Mouse (Mus musculus) hindbrain, embryonic 11.5 days (tissue): ENCODE data around the gene Ephb1. TPM values are rescaled to one million over a fixed set of nuclear protein-coding genes. Genes with fewer than 3 reads are reported as not detected.
A peak's percentile ranks its signal among the peaks of the same experiment; 100 is the strongest.

Source experiments
- ATAC-seq: fragments of 200-750 bp; cut with Nextera tagmentation; 2 replicates; pipeline ENCODE4 v1.8.0; 2017; ENCODE audit warnings: mild to moderate bottlenecking, moderate TSS enrichment, moderate library complexity; ENCODE audit not compliant: low FRiP score
- DNase-seq: peaks from one replicate; pipeline ENCODE4 v3.0.0-alpha.2; 2015; ENCODE audit warnings: low spot score
- H3K27ac ChIP-seq: fragments of 300-500 bp; sonication (generic); 2 replicates; pipeline ENCODE4 v1.5.1; 2014; ENCODE audit warnings: mild to moderate bottlenecking, low read depth, low read length
- H3K27me3 ChIP-seq: fragments of 300-500 bp; sonication (generic); 2 replicates; pipeline ENCODE4 v1.6.1; 2014; ENCODE audit warnings: mild to moderate bottlenecking, low read length, moderate library complexity, mixed read lengths; ENCODE audit not compliant: control insufficient read depth, insufficient read depth
- H3K36me3 ChIP-seq: fragments of 300-500 bp; sonication (generic); 2 replicates; pipeline ENCODE4 v1.6.1; 2014; ENCODE audit warnings: mild to moderate bottlenecking, low read length, moderate library complexity, mixed read lengths; ENCODE audit not compliant: control insufficient read depth, insufficient read depth
- H3K4me1 ChIP-seq: fragments of 300-500 bp; sonication (generic); replicated peaks from 2 replicates; pipeline ENCODE4 v1.6.1; 2014; ENCODE audit warnings: low read length, mixed read lengths; ENCODE audit not compliant: control insufficient read depth, insufficient read depth
- H3K4me2 ChIP-seq: fragments of 300-500 bp; sonication (generic); replicated peaks from 2 replicates; pipeline ENCODE4 v1.6.1; 2014; ENCODE audit warnings: mild to moderate bottlenecking, low read depth, low read length
- H3K4me3 ChIP-seq: fragments of 300-500 bp; sonication (generic); 2 replicates; pipeline ENCODE4 v1.5.1; 2014; ENCODE audit warnings: low read depth, low read length
- H3K9ac ChIP-seq: fragments of 300-500 bp; sonication (generic); 2 replicates; pipeline ENCODE4 v1.6.1; 2014; ENCODE audit warnings: low read depth, low read length
- H3K9me3 ChIP-seq: fragments of 300-500 bp; sonication (generic); 2 replicates; pipeline ENCODE4 v1.6.1; 2016; ENCODE audit warnings: low read length; ENCODE audit not compliant: control insufficient read depth
- WGBS: fragments of 180-500 bp; shearing (Covaris S2); extraction: QIAGEN DNeasy Blood & Tissue Kit; methylation state at CpG from one replicate; pipeline ENCODE4 v1.1.7; 2014; 5-methylcytosine and 5-hydroxymethylcytosine counted together
- polyA plus RNA-seq: library from polyadenylated mRNA; unstranded; fragments of >200 nt; fragmentation: Nextera tagmentation; extraction: Ambion mirVana; gene quantifications from 2 replicates; pipeline ENCODE4 v1.2.1, GENCODE M21; 2014

Gene Ephb1
- polyA plus RNA-seq, 1 experiment from 2014 or later: 18.3 TPM

DNA sequence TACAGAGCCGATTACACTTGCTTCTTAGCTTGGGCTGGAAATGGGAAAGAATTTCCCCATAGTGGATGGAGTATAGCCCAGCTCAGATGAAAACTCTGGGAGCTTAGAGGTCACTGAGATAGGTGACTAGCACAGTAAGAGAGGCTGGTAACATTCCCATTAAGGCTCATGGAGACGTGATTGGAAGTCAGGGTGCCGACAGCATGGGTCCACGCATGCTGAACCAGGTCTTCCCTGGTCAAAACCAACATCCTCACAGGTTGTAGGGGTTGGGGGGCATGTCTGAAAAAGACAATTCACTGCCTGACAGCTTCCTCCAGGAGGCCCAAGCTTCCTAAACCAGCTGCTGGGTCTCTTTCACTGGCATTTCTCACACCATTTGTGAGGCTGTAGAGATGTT lies 445.0 kb downstream of the Ephb1 start:
- Histone ChIP-seq H3K9ac (no peak overlapping the region), H3K4me3 (no peak overlapping the region), H3K4me2 (no peak overlapping the region), H3K27ac (no peak overlapping the region), H3K9me3 (no peaks in the 10 kb centered on the region), H3K4me1 (peaks cover 11% of the 10 kb centered on the region), H3K36me3 (no peaks in the 10 kb centered on the region), H3K27me3 (no peaks in the 10 kb centered on the region)
- ATAC-seq: no peak
- no peak for DNase-seq
- 81% methylated on average over 4 of the region's 4 CpGs for WGBS

GRCm38 (mm10) chr9:101908849-101909248 lies 445.6 kb downstream of the Ephb1 start:
- Histone ChIP-seq H3K9ac (no peak overlapping the region), H3K4me3 (no peak overlapping the region), H3K27ac (no peak overlapping the region), H3K4me2 (no peak overlapping the region), H3K4me1 (peaks cover 11% of the 10 kb centered on the region), H3K9me3 (no peaks in the 10 kb centered on the region), H3K27me3 (no peaks in the 10 kb centered on the region), H3K36me3 (no peaks in the 10 kb centered on the region)
- DNase-seq: peak; percentile 54
- 25% methylated on average over 5 of the region's 5 CpGs for WGBS
- peak; percentile 84 for ATAC-seq

DNA sequence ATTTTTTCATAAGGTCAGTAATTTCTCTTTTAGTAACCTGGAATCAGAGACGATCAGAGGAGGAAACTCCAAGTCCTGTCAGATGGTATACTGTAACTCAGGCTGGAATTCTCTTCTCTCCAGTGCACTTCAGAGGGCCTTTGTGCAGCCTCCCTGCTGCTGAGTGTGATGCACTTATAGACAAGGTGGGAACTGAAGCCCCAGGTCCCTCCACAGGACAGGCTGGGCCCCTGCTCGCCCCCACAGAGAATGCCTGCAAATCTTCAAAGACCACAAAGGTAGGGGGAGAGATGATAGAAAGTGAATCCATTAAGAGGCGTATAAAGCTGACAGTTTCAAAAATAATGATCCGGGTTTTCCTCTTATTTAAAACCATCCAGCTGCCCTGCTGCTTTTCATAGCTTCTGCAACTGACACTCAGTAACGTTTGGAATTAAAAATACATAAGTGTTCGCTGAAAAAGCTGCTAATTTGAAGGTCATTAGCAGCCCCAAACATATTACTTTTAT lies 446.7 kb downstream of the Ephb1 start:
- Histone ChIP-seq H3K4me3 (no peak overlapping the region), H3K27me3 (no peaks in the 10 kb centered on the region), H3K9me3 (no peaks in the 10 kb centered on the region), H3K9ac (no peak overlapping the region), H3K4me2 (no peak overlapping the region), H3K36me3 (no peaks in the 10 kb centered on the region), H3K27ac (no peak overlapping the region), H3K4me1 (peaks cover 11% of the 10 kb centered on the region)
- DNase-seq (no peak), ATAC-seq (no peak)
- WGBS: 68% methylated on average over 6 of the region's 6 CpGs

DNA sequence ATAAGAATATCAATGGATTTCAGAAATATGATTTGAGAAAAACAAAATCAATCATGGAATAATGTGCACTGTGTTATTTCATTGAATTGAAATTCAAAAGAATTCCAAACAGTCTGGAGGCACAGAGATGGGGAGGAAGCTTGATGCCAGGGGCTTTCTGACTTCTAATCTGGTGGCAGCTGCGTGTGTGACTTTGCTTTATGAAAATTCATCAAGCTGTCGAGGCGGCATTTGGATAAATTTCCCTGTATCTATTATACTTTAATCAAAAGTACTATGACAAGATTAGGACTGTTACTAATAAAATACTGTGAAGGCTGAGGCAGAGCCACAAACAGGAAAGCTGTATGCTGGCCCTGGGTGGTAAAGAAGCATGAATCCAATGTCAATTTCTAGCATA lies 451.1 kb downstream of the Ephb1 start:
- DNase-seq: no peak
- no peaks in the 10 kb centered on the region for H3K9me3 ChIP-seq

GRCm38 (mm10) chr9:101897851-101898250 lies 456.6 kb downstream of the Ephb1 start:
- H3K4me3 ChIP-seq: no peak overlapping the region
- ATAC-seq (no peak), DNase-seq (no peak)
- no peaks in the 10 kb centered on the region for H3K9me3 ChIP-seq
- H3K9ac ChIP-seq: no peak overlapping the region
- no peaks in the 10 kb centered on the region for H3K4me1 ChIP-seq
- 100% methylated on average over 1 of the region's 1 CpGs for WGBS
- H3K36me3 ChIP-seq: no peaks in the 10 kb centered on the region
- no peaks in the 10 kb centered on the region for H3K27me3 ChIP-seq
- H3K27ac ChIP-seq: no peak overlapping the region
- H3K4me2 ChIP-seq: no peak overlapping the region

More for the DNA sequence above, 451.1 kb downstream of the Ephb1 start:
- H3K4me1 ChIP-seq: peaks cover 3% of the 10 kb centered on the region; the same call in 1 of the 2 replicates
- no peaks in the 10 kb centered on the region for H3K27me3 ChIP-seq
- H3K9ac ChIP-seq: no peak overlapping the region
- H3K4me3 ChIP-seq: no peak overlapping the region
- 77% methylated on average over 3 of the region's 3 CpGs for WGBS
- H3K36me3 ChIP-seq: no peaks in the 10 kb centered on the region
- no peak for ATAC-seq
- H3K4me2 ChIP-seq: no peak overlapping the region
- no peak overlapping the region for H3K27ac ChIP-seq

DNA sequence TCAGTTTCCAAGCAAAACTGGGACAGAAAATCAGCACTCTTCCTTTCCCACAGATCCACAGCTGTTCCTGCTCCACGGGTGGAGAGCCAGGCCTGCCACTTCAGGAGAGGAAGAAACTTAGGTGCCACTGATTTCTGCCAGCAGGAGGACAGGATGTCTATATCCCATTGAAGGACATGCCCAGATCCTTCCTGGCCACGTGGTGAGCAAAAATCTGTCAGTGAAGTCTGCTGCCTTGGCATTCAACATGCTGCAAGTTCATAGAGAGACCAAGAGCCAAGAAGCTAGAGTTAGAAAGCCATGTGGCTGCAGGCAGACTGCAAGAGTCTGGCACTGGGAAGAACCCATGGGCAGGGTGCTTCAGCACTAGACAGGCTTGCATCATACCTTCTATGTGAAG lies 471.2 kb downstream of the Ephb1 start:
- H3K36me3 ChIP-seq: no peaks in the 10 kb centered on the region

GRCm38 (mm10) chr9:101877109-101877987 lies 477.1 kb downstream of the Ephb1 start:
- Histone ChIP-seq H3K36me3 (no peaks in the 10 kb centered on the region), H3K9me3 (no peaks in the 10 kb centered on the region), H3K9ac (no peak overlapping the region), H3K27me3 (no peaks in the 10 kb centered on the region), H3K4me1 (no peaks in the 10 kb centered on the region), H3K27ac (no peak overlapping the region), H3K4me2 (no peak overlapping the region), H3K4me3 (no peak overlapping the region)
- ATAC-seq (no peak), DNase-seq (no peak)
- WGBS: 76% methylated on average over 11 of the region's 11 CpGs

More for the DNA sequence above, 471.2 kb downstream of the Ephb1 start:
- ATAC-seq (no peak), DNase-seq (no peak)
- Histone ChIP-seq H3K4me2 (no peak overlapping the region), H3K4me1 (no peaks in the 10 kb centered on the region), H3K9ac (no peak overlapping the region), H3K4me3 (no peak overlapping the region), H3K9me3 (no peaks in the 10 kb centered on the region), H3K27ac (no peak overlapping the region), H3K27me3 (no peaks in the 10 kb centered on the region)
- 77% methylated on average over 2 of the region's 2 CpGs for WGBS

DNA sequence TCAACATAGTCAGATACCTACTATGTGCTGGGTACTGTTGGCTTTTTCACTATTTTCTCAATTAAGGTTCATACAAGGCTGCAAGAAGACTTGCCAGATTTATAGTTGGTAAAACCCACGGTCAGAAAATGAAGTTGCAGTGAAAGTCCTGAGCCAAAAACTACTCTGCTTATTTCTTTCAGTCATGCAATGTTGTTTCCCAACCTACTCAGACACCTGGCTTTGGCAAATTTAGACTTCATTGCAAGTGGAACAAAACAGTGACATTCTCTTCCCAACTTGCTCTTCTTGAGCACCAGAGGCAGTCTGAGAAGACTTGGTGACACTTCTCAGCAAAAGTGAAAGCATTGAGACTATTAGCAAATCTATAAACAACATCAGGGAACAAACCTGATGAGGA lies 479.2 kb downstream of the Ephb1 start:
- H3K4me1 ChIP-seq: no peaks in the 10 kb centered on the region
- H3K9ac ChIP-seq: no peak overlapping the region
- no peak overlapping the region for H3K27ac ChIP-seq
- no peaks in the 10 kb centered on the region for H3K9me3 ChIP-seq
- DNase-seq (no peak), ATAC-seq (no peak)
- H3K4me2 ChIP-seq: no peak overlapping the region
- no peak overlapping the region for H3K4me3 ChIP-seq
- no peaks in the 10 kb centered on the region for H3K27me3 ChIP-seq
- H3K36me3 ChIP-seq: no peaks in the 10 kb centered on the region
- 84% methylated on average over 1 of the region's 1 CpGs for WGBS
